Mouse (Mus musculus): ENCODE data around the gene Tmbim7.

- TF ChIP-seq CTCF (IDR thresholded peaks at IDR 0.05; ENCODE audit: extremely low read depth, insufficient read depth, low read length) (no peak), POLR2A (IDR thresholded peaks at IDR 0.05; ENCODE audit: extremely low read depth, insufficient read depth, low read length) (no peak)
These were observed 41.7 kb upstream of the Tmbim7 start for GRCm38 (mm10) chr5:3609241-3609640.
